Comparison of ENCODE assay signal across 1 mouse cellular context in genomic region chr15:101151409-101152261, GRCm38 (mm10).
TF ChIP-seq lines count a peak whose summit lies in the region.

No protein-coding gene starts in this region.

TF ChIP-seq in CH12.LX, 34 proteins besides CTCF, POLR2A, EP300 and RAD21 (continued from another document):
- peak; percentile 96 for TF ChIP-seq TBP (conservative IDR thresholded peaks at IDR 0.05; ENCODE audit: low read depth, low read length)
- TF ChIP-seq GABPA (IDR thresholded peaks at IDR 0.05; ENCODE audit: insufficient replicate concordance, low read depth, low read length) = no peak
TF ChIP-seq in CH12.LX: peak in this region for 5.
